Comparison of ENCODE assay signal across 28 mouse cellular contexts in genomic region chr11:88083699-88084098, GRCm38 (mm10). TPM values are rescaled to one million over a fixed set of nuclear protein-coding genes. Genes with fewer than 3 reads are reported as not detected.
DNase-seq lines count a peak whose midpoint lies in the region; ATAC-seq lines count a peak whose summit lies in the region.
"Had no signal": no experiment of that assay in that cellular context is flagged by ENCODE, and none has a peak within 500 bp of the region (broad histone marks: within the 10 kb centered on the region; RNA-seq: fewer than 3 reads in every experiment).

No protein-coding gene starts in this region.

- H3K9ac ChIP-seq in kidney, embryonic 16.5 days (replicated peaks; ENCODE audit: low read length), result no peak overlapping the region
- H3K9ac ChIP-seq: embryonic facial prominence, embryonic 13.5 days; embryonic facial prominence, embryonic 15.5 days; forebrain, embryonic 12.5 days had no signal

- H3K36me3 ChIP-seq in kidney, embryonic 16.5 days (ENCODE audit: insufficient read depth, low read length), result peaks cover 39% of the 10 kb centered on the region

- no peaks in the 10 kb centered on the region for H3K9me3 ChIP-seq in kidney, embryonic 16.5 days (ENCODE audit: low read length)
- H3K9me3 ChIP-seq: embryonic facial prominence, embryonic 13.5 days; embryonic facial prominence, embryonic 15.5 days; forebrain, embryonic 10.5 days; forebrain, embryonic 12.5 days; G1E had no signal

- no peak overlapping the region for H3K4me2 ChIP-seq in kidney, embryonic 16.5 days (replicated peaks; ENCODE audit: low read depth, low read length)
- H3K4me2 ChIP-seq: embryonic facial prominence, embryonic 13.5 days; embryonic facial prominence, embryonic 15.5 days; forebrain, embryonic 12.5 days had no signal

- peak; percentile 39 for DNase-seq in kidney, postnatal 10 days
- DNase-seq in 416B (ENCODE audit: low read depth) (peak; percentile 84), adipocyte (ENCODE audit: low spot score) (no peak), liver (no peak)
- DNase-seq: adrenal gland, adult 2 months; adrenal gland, postnatal 10 days; adrenal gland, postnatal 36 days; B cell, adult 2 months; cerebellum, adult 11-12 months; cerebellum, adult 2 months; cerebellum, adult 9-10 months; cerebellum, postnatal 10 days; cerebellum, postnatal 25 days; embryo, embryonic 11 days had no signal

- WGBS in kidney, embryonic 16.5 days, result 62% methylated on average over 6 of the region's 6 CpGs

- no peak overlapping the region for H3K27ac ChIP-seq in kidney, embryonic 16.5 days (ENCODE audit: low read length)
- H3K27ac ChIP-seq: embryonic facial prominence, embryonic 15.5 days; forebrain, embryonic 10.5 days; forebrain, embryonic 12.5 days had no signal

- no peak overlapping the region for H3K4me3 ChIP-seq in kidney, embryonic 16.5 days (ENCODE audit: low read length)
- H3K4me3 ChIP-seq: embryonic facial prominence, embryonic 13.5 days; embryonic facial prominence, embryonic 15.5 days; erythroblast, embryonic 14.5 days; forebrain, embryonic 10.5 days; forebrain, embryonic 12.5 days had no signal

- ATAC-seq in kidney, embryonic 16.5 days (ENCODE audit: low FRiP score, low TSS enrichment), result no peak
- peak; percentile 62 for ATAC-seq in common myeloid progenitor, adult 5-6 weeks (replicated peaks; ENCODE audit: low read depth, poor library complexity, severe bottlenecking)
- ATAC-seq: activated CD4-positive, CD25-positive, alpha-beta regulatory T cell, adult 4 months; CD4-positive, CD25-positive, alpha-beta regulatory T cell, adult 4 months; forebrain, embryonic 14.5 days; forebrain, embryonic 16.5 days; Patski had no signal

- H3K4me1 ChIP-seq in kidney, embryonic 16.5 days (ENCODE audit: insufficient read depth, low read length), result peaks cover 15% of the 10 kb centered on the region

- no peaks in the 10 kb centered on the region for H3K27me3 ChIP-seq in kidney, embryonic 16.5 days (ENCODE audit: insufficient read depth, low read length)
- H3K27me3 ChIP-seq: CH12.LX; embryonic facial prominence, embryonic 13.5 days; embryonic facial prominence, embryonic 15.5 days; forebrain, embryonic 12.5 days; Patski had no signal

RNA-seq across cellular contexts. Expression of gene Cuedc1, which starts 14.2 kb away (rescaled TPM):
- polyA plus RNA-seq in kidney, embryonic 16.5 days (2015; fragmentation: Nextera tagmentation; extraction: Ambion mirVana), result 14.6 and 14.7 TPM in 2 replicates
- 3.3 and 4.2 TPM in 2 replicates for total RNA-seq in common myeloid progenitor, adult 5-6 weeks (2017)

RNA-seq across cellular contexts. Expression of gene Vezf1, which starts 15.6 kb away (rescaled TPM):
- 40.2 and 44.3 TPM in 2 replicates for polyA plus RNA-seq in kidney, embryonic 16.5 days (2015; fragmentation: Nextera tagmentation; extraction: Ambion mirVana)
- total RNA-seq in common myeloid progenitor, adult 5-6 weeks (2017), result 33.8 and 42.6 TPM in 2 replicates

RNA-seq across cellular contexts. Expression of gene Srsf1, which starts 36.5 kb away (rescaled TPM):
- 283 and 306 TPM in 2 replicates for polyA plus RNA-seq in kidney, embryonic 16.5 days (2015; fragmentation: Nextera tagmentation; extraction: Ambion mirVana)
- 612 and 668 TPM in 2 replicates for total RNA-seq in common myeloid progenitor, adult 5-6 weeks (2017)

Comparison
In these comparisons a context has a peak if more than half of its experiments do, and no peak if none do; other contexts are left out.
1. DNase-seq: peak in kidney, postnatal 10 days (single experiment) and 416B (single experiment); none in adipocyte (single experiment) and liver (single experiment).